Mouse (Mus musculus): ENCODE data around the gene Wdr82.
"Not testable (repeated sequence)": the region's sequence is repeated elsewhere in the genome, so short reads cannot be mapped to it uniquely, and the experiment has no call there.

DNA sequence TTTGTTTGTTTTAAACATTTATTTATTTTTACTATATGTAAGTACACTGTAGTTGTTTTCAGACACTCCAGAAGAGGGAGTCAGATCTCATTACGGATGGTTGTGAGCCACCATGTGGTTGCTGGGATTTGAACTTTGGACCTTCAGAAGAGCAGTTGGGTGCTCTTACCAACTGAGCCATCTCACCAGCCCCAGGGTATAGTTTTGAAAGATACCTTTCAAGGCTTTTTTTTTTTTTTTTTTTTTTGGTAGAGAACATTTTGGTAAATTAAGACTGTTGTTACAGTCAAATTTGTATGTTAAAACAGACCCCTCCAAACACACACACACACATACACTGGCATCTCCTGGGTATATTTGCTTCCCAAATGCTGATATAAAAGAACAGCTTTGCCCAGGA is 1.7 kb upstream of the Wdr82 start:
- not testable (repeated sequence) for TF ChIP-seq CTCF, POLR2A (IDR thresholded peaks at IDR 0.05; ENCODE audit: extremely low read depth, insufficient read depth, low read length)
